In the genomic region with DNA sequence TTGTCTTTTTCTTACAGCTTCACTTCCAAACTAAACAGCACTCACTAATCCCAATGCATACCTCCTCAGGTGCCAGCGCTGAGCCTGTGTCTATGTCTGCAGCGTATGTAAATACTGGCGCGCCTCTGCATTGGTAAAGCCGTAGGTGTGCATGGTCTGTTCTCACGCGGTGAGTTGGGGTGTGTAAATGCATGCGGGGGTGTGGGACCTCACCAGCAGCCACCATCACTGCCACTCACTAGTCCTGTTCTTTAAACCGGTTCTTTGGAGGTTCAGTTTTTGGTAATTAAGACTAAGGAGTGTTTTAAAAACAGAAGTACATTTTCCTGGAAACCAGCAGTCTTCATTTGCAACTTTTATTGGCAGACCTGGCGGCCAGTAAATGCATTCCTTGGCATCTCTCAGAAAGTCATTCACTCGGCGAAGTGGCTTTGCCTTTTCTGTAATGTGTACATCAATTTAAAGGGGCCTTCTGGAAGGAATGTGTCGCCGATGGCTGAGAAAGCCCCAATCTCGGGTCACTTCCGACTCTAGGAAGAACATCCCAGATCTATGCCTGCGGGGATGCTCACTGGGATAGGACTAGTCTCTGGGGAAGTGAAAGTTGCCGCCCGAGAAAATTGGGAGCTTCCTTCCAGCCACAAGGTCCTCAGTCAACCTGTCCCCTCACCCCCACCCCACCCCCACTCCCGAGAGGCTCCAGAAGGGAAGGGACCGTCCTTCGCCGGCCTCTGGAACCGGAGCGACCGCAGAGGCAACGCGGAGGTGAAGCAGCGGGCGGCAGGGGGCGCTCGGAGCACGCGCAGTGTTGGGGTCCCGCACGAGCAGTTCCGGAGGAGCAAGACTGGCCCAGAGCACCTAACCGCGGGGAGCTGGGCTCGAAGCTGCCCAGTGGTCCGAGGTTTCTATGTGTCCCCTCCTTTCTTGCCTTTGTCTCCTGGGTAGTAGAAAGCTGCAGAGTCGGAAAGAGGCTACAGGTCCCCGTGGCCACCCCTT, we compare ENCODE assay signal across 1 mouse cellular context.
TF ChIP-seq lines count a peak whose summit lies in the region.

No protein-coding gene starts in this region.

TF ChIP-seq in C2C12, 6 proteins besides CTCF, POLR2A, EP300 and RAD21 (continued from another document):
- TF ChIP-seq MYOG (IDR thresholded peaks at IDR 0.05; ENCODE audit: control insufficient read depth, extremely low read depth, insufficient read length) (no peak), CEBPB (IDR thresholded peaks at IDR 0.05; ENCODE audit: low read depth) (no peak), MYOD1 (IDR thresholded peaks at IDR 0.05; ENCODE audit: control insufficient read depth, insufficient read length, low read depth) (no peak), MAX (IDR thresholded peaks at IDR 0.05) (no peak), FOSL1 (IDR thresholded peaks at IDR 0.05; ENCODE audit: insufficient read depth, low read length, poor library complexity, severe bottlenecking) (no peak)
TF ChIP-seq in C2C12: peak in this region for 0.
